Mouse (Mus musculus): ENCODE results near the gene Gpr1. TPM values are rescaled to one million over a fixed set of nuclear protein-coding genes. Genes with fewer than 3 reads are reported as not detected.
"Not testable (repeated sequence)": the region's sequence is repeated elsewhere in the genome, so short reads cannot be mapped to it uniquely, and the experiment has no call there.

Gene Gpr1
- total RNA-seq, 4 experiments from 2014 or later, result 0.25 to 0.87 (median 0.72) TPM

GRCm38 (mm10) chr1:63180575-63180974 lies 33.8 kb downstream of the Gpr1 start:
- DNase-seq (ENCODE audit: low spot score in 2 of 2), result not testable (repeated sequence)

- no peak for DNase-seq (ENCODE audit: low spot score in 2 of 2)
These were observed 34.2 kb downstream of the Gpr1 start for GRCm38 (mm10) chr1:63180122-63180521.

DNA sequence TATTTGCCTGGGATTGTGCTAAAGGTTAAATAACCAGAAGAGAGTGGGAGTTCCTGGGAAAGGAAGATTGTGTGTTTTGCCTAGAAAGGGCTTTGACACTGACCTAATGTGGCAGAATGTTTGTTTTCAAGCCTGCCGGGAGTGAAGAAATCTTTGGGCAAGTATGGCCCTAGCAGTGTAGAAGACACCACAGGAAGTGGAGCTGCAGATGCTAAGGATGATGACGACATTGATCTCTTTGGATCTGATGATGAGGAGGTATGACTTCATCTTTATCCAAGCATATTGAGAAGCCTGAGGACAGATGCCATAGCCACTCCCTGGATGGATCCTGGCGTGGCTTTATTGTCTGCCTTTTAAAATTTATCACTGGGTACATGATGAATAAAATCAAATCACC lies 36.0 kb downstream of the Gpr1 start:
- no peak for DNase-seq (ENCODE audit: low spot score in 2 of 2)

DNA sequence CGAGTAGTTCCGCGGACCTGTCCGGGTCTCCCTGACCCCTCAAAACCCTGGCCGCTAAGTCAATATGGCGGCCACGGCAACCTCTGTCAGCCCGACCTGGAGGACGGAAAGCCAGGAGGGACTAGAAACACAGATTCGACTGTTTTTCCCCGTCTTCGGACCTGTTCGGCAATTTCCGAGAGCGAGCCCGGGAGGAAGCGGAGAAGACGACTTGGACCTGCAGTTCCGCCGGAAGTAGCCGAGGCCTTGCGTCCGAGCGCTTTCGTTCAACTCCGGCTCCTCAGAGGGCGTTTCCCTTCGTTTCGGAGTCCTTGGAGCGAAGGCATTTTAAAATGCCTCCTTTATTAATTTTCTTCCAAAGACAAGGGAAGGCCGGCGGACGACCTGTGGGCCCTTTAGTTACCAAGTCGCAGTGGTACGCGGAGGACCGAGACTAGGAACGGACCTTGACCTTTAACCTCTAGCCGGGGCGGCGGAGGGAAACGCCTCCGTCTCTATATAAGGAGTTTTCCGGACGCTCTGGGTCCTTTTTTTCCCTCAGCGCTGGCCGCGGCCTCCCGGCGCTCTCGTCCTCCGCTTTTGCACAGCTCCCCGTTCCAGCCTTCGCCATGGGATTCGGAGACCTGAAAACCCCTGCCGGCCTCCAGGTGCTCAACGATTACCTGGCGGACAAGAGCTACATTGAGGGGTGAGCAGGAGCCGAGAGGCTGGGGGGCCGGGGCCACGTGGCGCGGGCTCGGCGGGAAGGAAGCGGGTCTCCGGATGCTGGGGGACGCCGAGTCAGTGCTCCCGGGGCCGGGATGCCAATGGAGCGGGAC lies 37.5 kb downstream of the Gpr1 start, which contains the start of the genes Eef1b2 and Ndufs1:
Gene Eef1b2, plus strand, starts transcription at position 222 of the 818 bp plus-strand sequence.
Gene Ndufs1, minus strand, starts transcription at position 230 of the 818 bp plus-strand sequence.
- DNase-seq (ENCODE audit: low spot score in 2 of 2), result peak; percentile 97

DNA sequence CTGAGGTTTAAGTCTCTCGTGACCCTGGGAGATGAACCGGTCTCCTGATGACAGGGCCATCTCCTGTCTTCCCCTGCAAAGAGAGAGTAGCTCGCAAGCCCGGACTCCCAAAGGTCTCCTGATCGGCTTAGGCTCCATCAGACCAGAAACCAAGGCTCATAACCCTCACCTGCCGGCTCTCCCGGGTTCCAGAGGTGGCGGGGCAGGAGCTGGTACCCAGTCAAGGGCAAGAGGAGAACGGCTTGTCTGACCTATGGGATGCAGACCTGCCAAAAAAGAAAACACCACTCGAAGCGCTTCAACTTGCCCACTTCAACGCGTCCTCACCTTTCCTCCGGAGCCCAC lies 38.1 kb downstream of the Gpr1 start:
- DNase-seq (ENCODE audit: low spot score in 2 of 2), result no peak

DNA sequence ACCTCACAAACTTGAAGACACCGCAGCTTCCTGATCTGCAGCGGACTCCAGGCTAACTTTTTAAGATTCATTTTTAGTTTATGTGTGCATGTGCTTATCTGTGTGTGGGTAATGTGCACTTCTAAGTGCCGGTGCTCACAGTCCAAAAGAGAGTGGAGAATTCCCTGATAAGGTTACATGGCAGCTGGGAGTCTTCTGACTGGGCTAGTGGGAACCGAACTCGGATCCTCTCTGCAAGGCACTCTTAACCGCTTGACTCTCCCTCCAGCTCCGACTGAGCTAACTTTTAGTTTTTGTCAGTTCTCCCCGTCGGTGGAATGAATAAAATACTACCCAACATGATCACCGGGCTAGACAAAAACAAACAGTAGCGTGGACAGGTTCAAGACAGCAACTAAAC lies 38.5 kb downstream of the Gpr1 start:
- no peak for DNase-seq (ENCODE audit: low spot score in 2 of 2)

DNA sequence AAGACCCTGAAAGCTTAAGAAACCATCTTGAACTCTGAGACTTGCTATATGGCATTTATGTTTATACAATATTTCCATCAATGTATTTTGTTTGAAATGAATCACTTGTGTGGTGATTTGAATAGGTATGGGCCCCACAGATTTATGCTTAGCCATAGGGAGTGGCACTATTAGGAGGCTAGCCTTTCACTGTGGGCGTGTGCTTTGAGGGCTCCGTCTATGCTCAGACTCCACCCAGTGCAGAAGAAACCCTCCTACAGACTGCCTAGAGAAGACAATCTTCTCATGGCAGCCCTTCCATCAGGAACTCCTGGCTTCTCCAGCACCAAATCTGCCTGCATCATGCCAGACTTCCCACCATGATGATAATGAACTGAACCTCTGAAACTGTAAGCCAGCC lies 45.7 kb downstream of the Gpr1 start:
- DNase-seq (ENCODE audit: low spot score in 2 of 2), result no peak

- no peak for DNase-seq (ENCODE audit: low spot score in 2 of 2)
These were observed 74.1 kb downstream of the Gpr1 start for GRCm38 (mm10) chr1:63140231-63140630.

DNA sequence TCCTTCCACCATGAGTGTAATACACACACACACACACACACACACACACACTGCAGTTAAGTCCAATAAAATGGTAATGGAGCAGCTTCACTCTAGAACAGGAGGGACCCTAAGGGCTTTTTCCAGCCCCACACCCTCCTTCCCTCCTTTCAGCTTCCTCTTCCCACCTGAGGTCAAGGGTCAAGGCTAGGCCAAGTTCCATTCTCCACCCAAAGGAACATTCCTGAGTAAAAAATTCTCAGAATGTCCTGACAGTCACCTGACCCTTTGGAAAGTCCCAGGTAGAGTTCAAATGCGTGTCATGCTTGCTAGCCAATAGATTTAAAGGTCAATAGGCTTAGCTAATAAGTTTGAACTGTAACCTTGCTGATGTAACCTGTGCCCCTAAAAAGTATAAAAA lies 75.8 kb downstream of the Gpr1 start:
- not testable (repeated sequence) for DNase-seq (ENCODE audit: low spot score in 2 of 2)

DNA sequence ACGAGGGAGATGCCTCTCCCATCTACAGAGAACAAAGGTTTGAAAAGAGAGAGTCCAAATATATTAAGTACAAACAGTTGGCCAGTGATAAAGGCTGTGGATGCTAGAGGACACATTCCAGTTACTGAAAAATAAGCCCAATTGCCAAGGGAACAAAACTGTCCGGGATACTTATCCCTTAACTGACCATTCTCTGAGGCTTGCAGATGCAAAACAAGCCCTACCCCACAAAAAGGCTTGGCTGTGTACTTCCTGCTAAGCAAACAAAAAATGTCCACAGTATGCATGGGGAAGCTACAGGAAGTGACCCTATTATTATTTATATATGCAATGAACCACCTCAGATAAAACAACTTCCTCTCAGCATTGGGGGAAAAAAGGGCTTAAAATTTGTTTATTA lies 76.4 kb downstream of the Gpr1 start:
- DNase-seq (ENCODE audit: low spot score in 2 of 2), result no peak

DNA sequence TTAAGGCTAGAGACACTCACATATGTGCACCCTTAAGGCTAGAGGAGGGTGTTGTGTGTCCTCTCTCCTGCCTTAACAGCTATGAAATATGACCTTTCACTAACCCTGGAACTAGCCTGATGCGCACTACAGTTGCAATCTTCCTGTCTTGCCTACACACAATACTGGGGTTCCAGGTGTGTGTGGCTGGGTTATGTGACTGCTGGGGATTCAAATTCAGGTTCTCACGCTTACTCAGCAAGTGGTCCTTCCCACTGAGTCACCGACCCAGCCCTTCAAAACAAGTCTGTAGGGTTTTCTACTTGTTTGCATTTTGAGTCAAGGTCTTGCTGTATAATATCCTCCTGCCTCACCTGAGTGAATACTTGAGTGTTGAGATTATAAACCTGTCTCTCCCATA lies 79.8 kb downstream of the Gpr1 start:
- DNase-seq (ENCODE audit: low spot score in 2 of 2), result no peak

Small RNAs within 50 kb of the gene (microRNA-seq; reads per million reads assigned to microRNA genes)
- gene Gm24557, result 0 reads per million in 2 experiments
- 0 reads per million in 2 experiments for gene Gm27512

Other genes starting within 250 kb of the Gpr1 start
- 10 to 100 TPM; 25.6 to 32.7 (median 28.8) TPM for gene Ino80d, start 99.9 kb downstream of the Gpr1 start, total RNA-seq (2022)
- gene Eef1b2, start 37.7 kb downstream of the Gpr1 start, total RNA-seq (2022), result 100 to 1,000 TPM; 322 to 416 (median 378) TPM
- gene Ndufs1, start 37.7 kb downstream of the Gpr1 start, total RNA-seq (2022), result 100 to 1,000 TPM; 160 to 177 (median 163) TPM
- gene Zdbf2, start 58.7 kb upstream of the Gpr1 start, total RNA-seq (2022), result 10 to 100 TPM; 14.6 to 17.2 (median 16.0) TPM
- gene Adam23, start 231.3 kb upstream of the Gpr1 start, total RNA-seq (2022), result 100 to 1,000 TPM; 161 to 180 (median 175) TPM